Mouse (Mus musculus) hindbrain, embryonic 11.5 days (tissue): ENCODE results near the gene Slc26a10. TPM values are rescaled to one million over a fixed set of nuclear protein-coding genes. Genes with fewer than 3 reads are reported as not detected.
"Not testable (repeated sequence)": the region's sequence is repeated elsewhere in the genome, so short reads cannot be mapped to it uniquely, and the experiment has no call there.

ENCODE experiments used
- ATAC-seq: fragments of 200-750 bp; cut with Nextera tagmentation; 2 replicates; pipeline ENCODE4 v1.8.0; 2017; ENCODE audit warnings: mild to moderate bottlenecking, moderate TSS enrichment, moderate library complexity; ENCODE audit not compliant: low FRiP score
- DNase-seq: peaks from one replicate; pipeline ENCODE4 v3.0.0-alpha.2; 2015; ENCODE audit warnings: low spot score
- H3K27ac ChIP-seq: fragments of 300-500 bp; sonication (generic); 2 replicates; pipeline ENCODE4 v1.5.1; 2014; ENCODE audit warnings: mild to moderate bottlenecking, low read depth, low read length
- H3K27me3 ChIP-seq: fragments of 300-500 bp; sonication (generic); 2 replicates; pipeline ENCODE4 v1.6.1; 2014; ENCODE audit warnings: mild to moderate bottlenecking, low read length, moderate library complexity, mixed read lengths; ENCODE audit not compliant: control insufficient read depth, insufficient read depth
- H3K36me3 ChIP-seq: fragments of 300-500 bp; sonication (generic); 2 replicates; pipeline ENCODE4 v1.6.1; 2014; ENCODE audit warnings: mild to moderate bottlenecking, low read length, moderate library complexity, mixed read lengths; ENCODE audit not compliant: control insufficient read depth, insufficient read depth
- H3K4me1 ChIP-seq: fragments of 300-500 bp; sonication (generic); replicated peaks from 2 replicates; pipeline ENCODE4 v1.6.1; 2014; ENCODE audit warnings: low read length, mixed read lengths; ENCODE audit not compliant: control insufficient read depth, insufficient read depth
- H3K4me2 ChIP-seq: fragments of 300-500 bp; sonication (generic); replicated peaks from 2 replicates; pipeline ENCODE4 v1.6.1; 2014; ENCODE audit warnings: mild to moderate bottlenecking, low read depth, low read length
- H3K4me3 ChIP-seq: fragments of 300-500 bp; sonication (generic); 2 replicates; pipeline ENCODE4 v1.5.1; 2014; ENCODE audit warnings: low read depth, low read length
- H3K9ac ChIP-seq: fragments of 300-500 bp; sonication (generic); 2 replicates; pipeline ENCODE4 v1.6.1; 2014; ENCODE audit warnings: low read depth, low read length
- H3K9me3 ChIP-seq: fragments of 300-500 bp; sonication (generic); 2 replicates; pipeline ENCODE4 v1.6.1; 2016; ENCODE audit warnings: low read length; ENCODE audit not compliant: control insufficient read depth
- WGBS: fragments of 180-500 bp; shearing (Covaris S2); extraction: QIAGEN DNeasy Blood & Tissue Kit; methylation state at CpG from one replicate; pipeline ENCODE4 v1.1.7; 2014; 5-methylcytosine and 5-hydroxymethylcytosine counted together
- polyA plus RNA-seq: library from polyadenylated mRNA; unstranded; fragments of >200 nt; fragmentation: Nextera tagmentation; extraction: Ambion mirVana; gene quantifications from 2 replicates; pipeline ENCODE4 v1.2.1, GENCODE M21; 2014

Gene Slc26a10
- polyA plus RNA-seq, 1 experiment from 2014 or later: 0.73 TPM

DNA sequence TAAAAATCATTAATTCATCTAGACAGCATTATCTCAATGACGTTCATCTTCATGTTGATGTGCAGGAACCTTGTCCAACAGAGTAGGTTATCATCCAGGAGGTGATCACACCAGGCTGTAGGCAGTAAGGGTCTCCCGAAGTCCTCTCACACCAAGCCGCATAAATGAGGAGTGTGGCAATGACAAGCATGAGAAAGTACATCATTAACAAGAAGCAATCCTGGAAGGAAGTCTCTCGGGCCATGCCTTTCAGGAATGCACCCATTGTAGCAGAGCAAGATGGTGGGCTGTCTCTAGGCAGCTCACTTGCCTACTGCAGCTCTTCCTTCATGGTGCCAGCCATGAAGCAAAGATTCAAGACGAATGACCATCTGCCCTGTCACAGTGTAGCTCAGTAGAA, 25.8 kb downstream of the Slc26a10 start:
- H3K27me3 ChIP-seq: no peaks in the 10 kb centered on the region
- H3K36me3 ChIP-seq: no peaks in the 10 kb centered on the region
- ATAC-seq (no peak), DNase-seq (no peak)
- no peak overlapping the region for H3K4me3 ChIP-seq
- no peak overlapping the region for H3K9ac ChIP-seq
- H3K9me3 ChIP-seq: no peaks in the 10 kb centered on the region
- H3K4me1 ChIP-seq: no peaks in the 10 kb centered on the region
- no peak overlapping the region for H3K4me2 ChIP-seq
- H3K27ac ChIP-seq: no peak overlapping the region
- 82% methylated on average over 5 of the region's 5 CpGs for WGBS

DNA sequence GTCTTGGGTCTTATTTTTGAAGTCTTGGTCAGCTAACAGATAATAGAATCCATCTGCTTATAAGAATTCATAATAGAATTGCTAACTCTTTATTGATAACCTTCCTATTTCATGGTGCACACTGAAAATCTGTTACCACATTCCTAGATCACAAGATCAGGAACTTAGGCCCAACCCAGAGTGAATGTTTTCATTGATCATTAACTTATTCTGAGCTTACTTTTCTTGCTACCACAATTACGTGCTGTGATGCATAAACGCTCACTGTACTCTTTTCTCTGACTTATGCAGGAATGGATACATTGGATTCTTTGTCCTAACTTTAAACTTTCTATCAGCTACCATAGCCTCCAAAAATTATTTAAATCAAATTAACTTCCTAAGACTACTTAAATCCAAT, 26.2 kb downstream of the Slc26a10 start:
- ATAC-seq (no peak), DNase-seq (no peak)
- WGBS: 95% methylated on average over 2 of the region's 2 CpGs

DNA sequence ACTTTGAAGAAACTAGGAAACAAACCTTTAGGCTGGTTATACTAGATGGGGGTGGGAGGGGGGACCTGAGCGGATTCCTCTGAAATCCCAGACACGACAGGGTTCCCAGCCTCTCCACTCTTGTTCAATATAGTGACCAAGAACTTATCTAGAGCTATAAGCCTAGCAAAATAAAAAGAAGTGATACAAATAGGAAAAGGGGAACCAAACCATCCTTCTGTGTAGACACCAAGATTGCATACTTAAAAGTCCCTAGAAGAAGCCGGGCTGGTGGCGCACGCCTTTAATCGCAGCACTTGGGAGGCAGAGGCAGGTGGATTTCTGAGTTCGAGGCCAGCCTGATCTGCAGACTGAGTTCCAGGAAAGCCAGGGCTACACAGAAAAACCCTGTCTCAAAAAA, 27.1 kb downstream of the Slc26a10 start:
- no peak for DNase-seq
- Histone ChIP-seq H3K27ac (no peak overlapping the region), H3K36me3 (no peaks in the 10 kb centered on the region), H3K4me3 (no peak overlapping the region), H3K9me3 (no peaks in the 10 kb centered on the region), H3K9ac (no peak overlapping the region), H3K4me2 (no peak overlapping the region), H3K27me3 (no peaks in the 10 kb centered on the region), H3K4me1 (no peaks in the 10 kb centered on the region)
- no peak for ATAC-seq
- 95% methylated on average over 7 of the region's 7 CpGs for WGBS

More for the DNA sequence above, 26.2 kb downstream of the Slc26a10 start:
- Histone ChIP-seq H3K36me3 (no peaks in the 10 kb centered on the region), H3K4me3 (no peak overlapping the region), H3K9me3 (no peaks in the 10 kb centered on the region), H3K9ac (no peak overlapping the region), H3K4me1 (no peaks in the 10 kb centered on the region), H3K27ac (no peak overlapping the region), H3K27me3 (no peaks in the 10 kb centered on the region), H3K4me2 (no peak overlapping the region)

DNA sequence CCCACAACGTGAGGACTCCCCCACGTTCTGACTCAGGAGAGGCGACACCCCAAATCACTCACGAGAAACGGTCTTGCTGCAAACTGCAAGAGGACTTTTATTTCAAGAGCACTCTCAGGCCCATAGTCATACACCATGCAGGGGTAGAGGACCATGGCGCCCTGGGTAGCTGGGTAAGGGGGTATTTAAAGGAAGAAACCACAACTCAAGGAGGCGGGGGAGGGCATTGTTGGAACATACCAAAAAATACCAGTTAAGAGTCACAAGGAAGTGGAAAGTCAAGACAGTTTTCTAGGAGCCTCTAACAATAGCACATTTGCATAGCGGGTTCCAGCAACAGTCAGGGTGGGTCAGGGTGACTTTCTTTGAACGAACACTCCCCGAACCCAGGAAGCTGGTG, 27.9 kb downstream of the Slc26a10 start:
- not testable (repeated sequence) for H3K9me3 ChIP-seq, DNase-seq, H3K27ac ChIP-seq, H3K4me3 ChIP-seq, H3K9ac ChIP-seq, H3K4me1 ChIP-seq, H3K36me3 ChIP-seq, ATAC-seq, H3K4me2 ChIP-seq, H3K27me3 ChIP-seq
- 89% methylated on average over 10 of the region's 10 CpGs for WGBS

DNA sequence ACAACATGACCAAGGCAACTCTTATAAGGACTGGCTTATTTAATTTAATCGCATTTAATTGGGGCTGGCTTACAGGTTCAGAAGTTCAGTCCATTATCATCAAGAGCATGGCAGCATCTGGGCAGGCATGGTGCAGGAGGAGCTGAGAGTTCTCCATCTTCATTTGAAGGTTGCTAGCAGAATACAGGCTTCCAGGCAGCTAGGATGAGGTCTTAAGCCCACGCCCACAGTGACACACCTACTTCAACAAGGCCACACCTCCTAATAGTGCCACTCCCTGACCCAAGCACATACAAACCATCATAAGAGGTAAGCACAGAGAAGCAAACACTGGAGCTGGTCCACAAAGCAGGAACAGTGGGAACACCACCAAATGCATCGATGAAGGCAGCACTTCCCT, 29.2 kb downstream of the Slc26a10 start:
- DNase-seq, H3K36me3 ChIP-seq, H3K9me3 ChIP-seq, H3K4me1 ChIP-seq, ATAC-seq, H3K9ac ChIP-seq, H3K27me3 ChIP-seq, H3K4me3 ChIP-seq, H3K4me2 ChIP-seq, H3K27ac ChIP-seq: not testable (repeated sequence)
- 89% methylated on average over 3 of the region's 3 CpGs for WGBS

DNA sequence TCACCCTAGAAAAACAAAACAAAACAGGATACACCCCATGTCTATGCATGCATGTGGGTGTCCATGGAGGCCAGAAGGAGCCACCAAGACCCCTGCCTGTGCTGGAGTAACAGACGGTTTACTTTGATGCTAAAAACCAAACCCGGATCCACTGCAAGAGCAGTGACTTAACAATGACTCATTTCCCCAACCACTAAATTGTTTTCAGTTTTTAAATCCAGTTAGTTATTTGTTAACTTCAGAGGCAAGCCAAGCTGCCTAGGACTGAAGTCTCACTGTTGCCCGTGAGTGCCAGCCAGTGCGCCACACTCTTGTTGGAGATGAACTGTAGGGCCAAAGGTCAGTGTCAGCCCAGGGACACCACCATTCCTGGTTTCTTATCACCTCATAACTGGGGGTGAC, 30.0 kb downstream of the Slc26a10 start:
- Histone ChIP-seq H3K27ac (no peak overlapping the region), H3K4me1 (no peaks in the 10 kb centered on the region), H3K36me3 (no peaks in the 10 kb centered on the region), H3K4me2 (no peak overlapping the region), H3K4me3 (no peak overlapping the region), H3K9ac (no peak overlapping the region), H3K9me3 (no peaks in the 10 kb centered on the region), H3K27me3 (no peaks in the 10 kb centered on the region)
- DNase-seq (no peak), ATAC-seq (no peak)
- 77% methylated on average over 4 of the region's 4 CpGs for whole genome bisulfite sequencing

DNA sequence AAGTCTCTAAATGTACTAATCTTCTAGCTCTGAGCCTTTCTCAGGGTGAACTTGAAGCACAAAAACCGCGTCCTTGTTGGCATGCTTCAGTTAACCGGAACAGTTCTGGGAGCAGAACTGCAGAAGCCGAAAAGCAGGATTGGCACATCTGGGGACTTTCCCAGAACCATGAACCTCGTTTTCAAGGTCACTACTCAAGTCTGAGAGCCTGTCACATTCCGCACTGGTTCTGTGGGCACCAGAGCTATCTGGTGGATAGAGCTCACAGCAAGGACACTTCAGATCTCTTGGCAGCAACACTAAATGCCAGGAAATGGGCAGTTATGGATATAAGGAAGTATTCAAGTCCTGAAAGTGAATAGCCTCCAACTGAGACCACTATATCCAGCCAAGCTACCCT, 33.3 kb downstream of the Slc26a10 start:
- no peaks in the 10 kb centered on the region for H3K9me3 ChIP-seq
- H3K4me2 ChIP-seq: no peak overlapping the region
- ATAC-seq (no peak), DNase-seq (no peak)
- no peaks in the 10 kb centered on the region for H3K27me3 ChIP-seq
- H3K4me3 ChIP-seq: no peak overlapping the region
- no peak overlapping the region for H3K9ac ChIP-seq
- no peaks in the 10 kb centered on the region for H3K36me3 ChIP-seq
- H3K27ac ChIP-seq: no peak overlapping the region
- no peaks in the 10 kb centered on the region for H3K4me1 ChIP-seq
- WGBS: 81% methylated on average over 6 of the region's 6 CpGs

DNA sequence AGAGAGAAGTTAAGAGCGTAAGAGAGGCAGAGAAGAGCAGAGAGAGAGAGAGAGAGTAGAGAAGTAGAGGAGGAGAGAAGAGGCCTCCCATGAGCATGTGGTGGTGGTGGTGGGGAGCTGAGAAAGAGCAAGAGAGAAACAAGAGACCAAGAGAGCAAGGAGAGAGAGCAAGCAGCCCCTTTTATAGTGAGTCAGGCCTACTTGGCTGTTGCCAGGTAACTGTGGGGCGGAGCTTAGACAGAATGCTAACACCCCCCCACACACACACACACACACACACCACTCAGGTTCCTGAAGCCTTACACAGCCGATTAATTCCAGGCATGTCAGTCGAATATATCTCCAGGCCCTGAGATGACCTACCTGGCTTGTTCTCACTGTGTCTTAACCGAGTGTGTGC, 35.1 kb downstream of the Slc26a10 start:
- ATAC-seq (no peak), DNase-seq (no peak)
- H3K36me3 ChIP-seq: no peaks in the 10 kb centered on the region
- no peaks in the 10 kb centered on the region for H3K27me3 ChIP-seq
- no peak overlapping the region for H3K4me3 ChIP-seq
- no peaks in the 10 kb centered on the region for H3K9me3 ChIP-seq
- H3K4me2 ChIP-seq: no peak overlapping the region
- H3K9ac ChIP-seq: no peak overlapping the region
- no peak overlapping the region for H3K27ac ChIP-seq
- no peaks in the 10 kb centered on the region for H3K4me1 ChIP-seq
- WGBS: 82% methylated on average over 5 of the region's 5 CpGs

DNA sequence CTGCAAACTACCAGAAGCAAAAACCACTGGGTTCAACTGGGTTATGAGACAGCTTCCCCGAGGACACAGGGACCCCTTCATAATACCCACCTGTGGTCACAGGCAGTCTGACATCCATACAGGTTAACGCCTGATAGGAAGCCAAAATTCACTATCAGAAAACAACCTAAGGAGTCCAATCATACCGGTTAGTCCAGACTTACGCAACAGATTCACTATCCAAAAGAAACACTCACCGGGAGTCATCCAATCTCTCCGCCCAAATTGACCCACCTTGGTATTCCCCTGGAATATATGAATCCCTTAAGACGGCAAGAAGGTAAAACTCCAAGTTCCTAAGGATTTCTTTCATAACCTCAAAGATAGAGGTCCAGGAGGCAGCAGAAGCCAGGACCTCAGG, 35.9 kb downstream of the Slc26a10 start:
- H3K9ac ChIP-seq: no peak overlapping the region
- H3K27ac ChIP-seq: no peak overlapping the region
- DNase-seq: no peak
- no peaks in the 10 kb centered on the region for H3K27me3 ChIP-seq
- no peaks in the 10 kb centered on the region for H3K9me3 ChIP-seq
- H3K4me2 ChIP-seq: no peak overlapping the region
- no peaks in the 10 kb centered on the region for H3K36me3 ChIP-seq
- ATAC-seq: no peak
- H3K4me1 ChIP-seq: no peaks in the 10 kb centered on the region
- WGBS: 92% methylated on average over 7 of the region's 7 CpGs
- no peak overlapping the region for H3K4me3 ChIP-seq
